ENCODE assay signal across 9 mouse cellular contexts in the genomic region with DNA sequence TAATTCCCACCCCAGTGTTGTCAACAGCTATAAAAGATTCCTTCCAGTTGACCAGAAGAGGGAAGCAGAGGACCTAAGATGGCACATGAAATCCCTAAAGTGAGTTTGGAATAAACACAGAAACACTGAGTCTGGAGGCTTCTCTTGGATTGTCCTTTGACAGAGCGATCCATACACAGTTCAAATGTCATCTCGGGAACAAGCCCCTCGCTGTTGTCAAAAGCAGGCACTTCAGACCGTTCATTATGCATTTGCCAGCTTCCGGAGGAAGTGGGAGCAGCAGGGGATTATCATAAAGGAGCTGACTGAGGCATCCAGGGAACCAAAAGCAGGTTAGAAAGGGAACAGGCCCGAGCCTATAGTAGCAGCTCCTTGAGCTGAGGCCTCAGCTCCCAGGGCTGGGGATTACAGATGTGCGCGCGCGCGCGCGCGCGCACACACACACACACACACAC. TPM values are rescaled to one million over a fixed set of nuclear protein-coding genes. Genes with fewer than 3 reads are reported as not detected.
A peak's percentile ranks its signal among the peaks of the same experiment; 100 is the strongest.
DNase-seq lines count a peak whose midpoint lies in the region; ATAC-seq and TF ChIP-seq lines count a peak whose summit lies in the region.
"Had no signal": no experiment of that assay in that cellular context is flagged by ENCODE, and none has a peak within 500 bp of the region (broad histone marks: within the 10 kb centered on the region; RNA-seq: fewer than 3 reads in every experiment).

No protein-coding gene starts in this region.

- peak; percentile 4 to 41 for DNase-seq in heart, adult 18-20 months
- no peak for DNase-seq in heart, postnatal 4 days
- peak; percentile 82 for DNase-seq in embryonic facial prominence, embryonic 14.5 days (ENCODE audit: low spot score)
- peak; percentile 71 for DNase-seq in hindbrain, embryonic 14.5 days (ENCODE audit: low spot score)
- DNase-seq in limb, embryonic 14.5 days (ENCODE audit: low spot score) = peak; percentile 71
- DNase-seq in urinary bladder, postnatal 25 days (ENCODE audit: low spot score) = no peak

- peak overlapping the region; percentile 13 for H3K4me2 ChIP-seq in embryonic facial prominence, embryonic 14.5 days (ENCODE audit: low read depth, low read length)
- H3K4me2 ChIP-seq in hindbrain, embryonic 14.5 days (replicated peaks) = peak overlapping the region; percentile 31
- H3K4me2 ChIP-seq in limb, embryonic 14.5 days (replicated peaks; ENCODE audit: low read depth, low read length, severe bottlenecking) = peak overlapping the region; percentile 15
- H3K4me2 ChIP-seq in neural tube, embryonic 13.5 days = peak overlapping the region; percentile 23
- H3K4me2 ChIP-seq: liver, embryonic 15.5 days had no signal

- peak; percentile 68 for ATAC-seq in embryonic facial prominence, embryonic 14.5 days (ENCODE audit: low read depth)
- peak; percentile 72; the same call in 1 of the 2 replicates for ATAC-seq in hindbrain, embryonic 14.5 days (ENCODE audit: low FRiP score)
- ATAC-seq in limb, embryonic 14.5 days (ENCODE audit: low FRiP score, low read depth) = peak; percentile 60
- ATAC-seq in neural tube, embryonic 13.5 days (ENCODE audit: low read depth) = peak; percentile 59; the same call in 1 of the 2 replicates
- ATAC-seq in megakaryocyte progenitor cell, adult 5-6 weeks (replicated peaks; ENCODE audit: poor library complexity) = no peak

- no peak overlapping the region; the same call in 1 of the 2 replicates for H3K4me3 ChIP-seq in embryonic facial prominence, embryonic 14.5 days (ENCODE audit: low read depth, low read length)
- no peak overlapping the region for H3K4me3 ChIP-seq in hindbrain, embryonic 14.5 days (replicated peaks; ENCODE audit: low read length)
- H3K4me3 ChIP-seq in limb, embryonic 14.5 days (replicated peaks; ENCODE audit: low read length) = no peak overlapping the region
- H3K4me3 ChIP-seq in neural tube, embryonic 13.5 days = no peak overlapping the region
- H3K4me3 ChIP-seq: liver, embryonic 15.5 days had no signal

- H3K4me1 ChIP-seq in embryonic facial prominence, embryonic 14.5 days (ENCODE audit: control insufficient read depth, insufficient read depth, low read length) = no peaks in the 10 kb centered on the region
- no peaks in the 10 kb centered on the region for H3K4me1 ChIP-seq in hindbrain, embryonic 14.5 days (replicated peaks; ENCODE audit: control insufficient read depth, insufficient read depth, low read length)
- peaks cover 7% of the 10 kb centered on the region; the same call in 1 of the 2 replicates for H3K4me1 ChIP-seq in limb, embryonic 14.5 days (ENCODE audit: control insufficient read depth, insufficient read depth, low read length)
- 0 out of 2 replicates have a peak, but pooled peaks cover 5% of the 10 kb centered on the region for H3K4me1 ChIP-seq in neural tube, embryonic 13.5 days (replicated peaks)
- H3K4me1 ChIP-seq: liver, embryonic 15.5 days had no signal

- no peaks in the 10 kb centered on the region for H3K36me3 ChIP-seq in embryonic facial prominence, embryonic 14.5 days (ENCODE audit: control insufficient read depth, insufficient read depth, low read length)
- no peaks in the 10 kb centered on the region for H3K36me3 ChIP-seq in hindbrain, embryonic 14.5 days (replicated peaks; ENCODE audit: control insufficient read depth, insufficient read depth)
- no peaks in the 10 kb centered on the region for H3K36me3 ChIP-seq in limb, embryonic 14.5 days (ENCODE audit: control insufficient read depth, insufficient read depth, low read length)
- H3K36me3 ChIP-seq in neural tube, embryonic 13.5 days = no peaks in the 10 kb centered on the region
- H3K36me3 ChIP-seq: liver, embryonic 15.5 days had no signal

- peak overlapping the region; percentile 38; the same call in 1 of the 2 replicates for H3K9ac ChIP-seq in embryonic facial prominence, embryonic 14.5 days (ENCODE audit: low read depth, low read length)
- peak overlapping the region; percentile 28; the same call in 1 of the 2 replicates for H3K9ac ChIP-seq in hindbrain, embryonic 14.5 days
- no peak overlapping the region for H3K9ac ChIP-seq in limb, embryonic 14.5 days (ENCODE audit: low read depth, low read length, severe bottlenecking)
- peak overlapping the region; percentile 35; the same call in 1 of the 2 replicates for H3K9ac ChIP-seq in neural tube, embryonic 13.5 days
- H3K9ac ChIP-seq: liver, embryonic 15.5 days had no signal

- H3K27me3 ChIP-seq in embryonic facial prominence, embryonic 14.5 days (replicated peaks; ENCODE audit: control insufficient read depth, insufficient read depth, low read length) = no peaks in the 10 kb centered on the region
- H3K27me3 ChIP-seq in hindbrain, embryonic 14.5 days (ENCODE audit: control insufficient read depth, insufficient read depth, low read length) = no peaks in the 10 kb centered on the region
- no peaks in the 10 kb centered on the region for H3K27me3 ChIP-seq in limb, embryonic 14.5 days (ENCODE audit: control insufficient read depth, insufficient read depth, low read length)
- H3K27me3 ChIP-seq in neural tube, embryonic 13.5 days = no peaks in the 10 kb centered on the region
- H3K27me3 ChIP-seq: liver, embryonic 15.5 days had no signal

- TF ChIP-seq POLR2A in limb, embryonic 14.5 days (IDR thresholded peaks at IDR 0.05; ENCODE audit: borderline replicate concordance, extremely low read depth, insufficient read depth, insufficient read length) = no peak

- WGBS in embryonic facial prominence, embryonic 14.5 days = 27% methylated on average over 11 of the region's 15 CpGs
- WGBS in hindbrain, embryonic 14.5 days = 33% methylated on average over 15 of the region's 15 CpGs
- WGBS in limb, embryonic 14.5 days = 33% methylated on average over 15 of the region's 15 CpGs
- 47% methylated on average over 15 of the region's 15 CpGs for WGBS in neural tube, embryonic 13.5 days

- H3K9me3 ChIP-seq in embryonic facial prominence, embryonic 14.5 days (ENCODE audit: control insufficient read depth, low read length) = no peaks in the 10 kb centered on the region
- H3K9me3 ChIP-seq in hindbrain, embryonic 14.5 days (ENCODE audit: control insufficient read depth, low read length) = no peaks in the 10 kb centered on the region
- H3K9me3 ChIP-seq in limb, embryonic 14.5 days (ENCODE audit: control insufficient read depth, low read length) = no peaks in the 10 kb centered on the region
- no peaks in the 10 kb centered on the region for H3K9me3 ChIP-seq in neural tube, embryonic 13.5 days
- H3K9me3 ChIP-seq: liver, embryonic 15.5 days had no signal

- H3K27ac ChIP-seq in embryonic facial prominence, embryonic 14.5 days (replicated peaks; ENCODE audit: low read depth, low read length) = peak overlapping the region; percentile 11
- peak overlapping the region; percentile 4; the same call in 1 of the 2 replicates for H3K27ac ChIP-seq in hindbrain, embryonic 14.5 days
- H3K27ac ChIP-seq in limb, embryonic 14.5 days (replicated peaks; ENCODE audit: low read depth, low read length) = no peak overlapping the region
- H3K27ac ChIP-seq in neural tube, embryonic 13.5 days (replicated peaks) = no peak overlapping the region
- H3K27ac ChIP-seq: liver, embryonic 15.5 days had no signal

RNA-seq across cellular contexts. Expression of a gene that starts 57.1 kb away (rescaled TPM):
- total RNA-seq in heart, adult 18-20 months (2021) = under 1 TPM; 0.10 to 0.59 TPM
- total RNA-seq in heart, postnatal 4 days (2021) = under 1 TPM; 0.63 to 0.95 TPM
- 0.39 and 0.53 TPM in 2 replicates for polyA plus RNA-seq in embryonic facial prominence, embryonic 14.5 days (2014; fragmentation: Nextera tagmentation; extraction: Ambion mirVana)
- polyA plus RNA-seq in hindbrain, embryonic 14.5 days (2014; fragmentation: Nextera tagmentation; extraction: Ambion mirVana) = not detected in 2 replicates
- polyA plus RNA-seq in limb, embryonic 14.5 days (2012; rRNA removed) = 0.17 and 0.34 TPM in 2 replicates
- 0.22 and 0.47 TPM in 2 replicates for polyA plus RNA-seq in limb, embryonic 14.5 days (2014; fragmentation: Nextera tagmentation; extraction: Ambion mirVana)
- not detected in 2 replicates for polyA plus RNA-seq in neural tube, embryonic 13.5 days (2015; fragmentation: Nextera tagmentation; extraction: Ambion mirVana)
- not detected in 2 replicates for total RNA-seq in megakaryocyte progenitor cell, adult 5-6 weeks (2015)
- total RNA-seq in megakaryocyte progenitor cell, adult 5-6 weeks (2017) = not detected in 2 replicates
- polyA plus RNA-seq: liver, embryonic 15.5 days had no signal

Comparison
In these comparisons a context has a peak if more than half of its experiments do, and no peak if none do; other contexts are left out.
1. DNase-seq: peak in heart, adult 18-20 months (2 of 2), embryonic facial prominence, embryonic 14.5 days (single experiment), hindbrain, embryonic 14.5 days (single experiment) and limb, embryonic 14.5 days (single experiment); none in heart, postnatal 4 days (single experiment) and urinary bladder, postnatal 25 days (single experiment).
2. H3K27ac ChIP-seq: peak in embryonic facial prominence, embryonic 14.5 days (single experiment) and hindbrain, embryonic 14.5 days (single experiment); none in limb, embryonic 14.5 days (single experiment) and neural tube, embryonic 13.5 days (single experiment).
3. Peak in every context shown above with its lines, with median percentiles within 50 percentile points of each other: H3K4me2 ChIP-seq.